Mouse (Mus musculus) liver, embryonic 14.5 days (tissue): ENCODE data around the gene Ube3c.

ENCODE experiments used
- CTCF ChIP-seq: IDR thresholded peaks from 2 replicates; pipeline ENCODE4 v1.5.1; 2016; ENCODE audit warnings: antibody characterized with exemption, low read depth, control low read depth
- EP300 ChIP-seq: IDR thresholded peaks from 2 replicates; pipeline ENCODE4 v1.6.1; 2016; ENCODE audit warnings: antibody characterized with exemption, low read depth

DNA sequence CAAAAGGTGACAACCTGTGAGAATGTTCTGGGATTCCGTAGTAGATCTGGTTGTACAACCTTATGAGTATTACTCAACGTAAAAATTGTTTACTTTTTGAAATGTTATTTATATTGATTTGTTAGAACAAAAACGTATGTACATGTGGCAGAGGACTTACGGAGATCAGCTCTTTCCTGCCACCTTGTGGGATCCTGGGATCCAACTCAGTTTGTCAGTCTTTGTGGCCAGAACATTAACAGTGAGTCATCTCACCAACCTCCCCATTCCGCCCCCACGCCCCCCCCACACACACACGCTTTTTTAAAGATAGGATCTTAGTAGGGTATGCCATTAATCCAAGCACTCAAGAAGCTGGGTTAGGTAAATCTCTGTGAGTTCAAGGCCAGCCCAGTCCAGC is 119.3 kb downstream of the Ube3c start:
- TF ChIP-seq CTCF (no peak), EP300 (no peak)
